Mouse (Mus musculus) limb, embryonic 14.5 days (tissue): ENCODE measurements around the gene Ret. TPM values are rescaled to one million over a fixed set of nuclear protein-coding genes. Genes with fewer than 3 reads are reported as not detected.

ENCODE experiments used
- ATAC-seq: fragments of 200-750 bp; cut with Nextera tagmentation; 2 replicates; pipeline ENCODE4 v1.8.0; 2017; ENCODE audit warnings: low read depth, moderate number of reproducible peaks, moderate TSS enrichment; ENCODE audit not compliant: low FRiP score
- DNase-seq: peaks from one replicate; pipeline ENCODE4 v3.0.0-alpha.2; 2015; ENCODE audit warnings: low spot score
- H3K27ac ChIP-seq: fragments of 300-500 bp; sonication (generic); replicated peaks from 2 replicates; pipeline ENCODE4 v1.5.1; 2014; ENCODE audit warnings: low read depth, mild to moderate bottlenecking, low read length, moderate library complexity, mixed read lengths
- H3K27me3 ChIP-seq: fragments of 300-500 bp; sonication (generic); 2 replicates; pipeline ENCODE4 v1.6.1; 2014; ENCODE audit warnings: low read length, mixed read lengths; ENCODE audit not compliant: control insufficient read depth, insufficient read depth
- H3K36me3 ChIP-seq: fragments of 300-500 bp; sonication (generic); 2 replicates; pipeline ENCODE4 v1.6.1; 2014; ENCODE audit warnings: mild to moderate bottlenecking, low read length, moderate library complexity, mixed read lengths; ENCODE audit not compliant: control insufficient read depth, insufficient read depth
- H3K4me1 ChIP-seq: fragments of 300-500 bp; sonication (generic); 2 replicates; pipeline ENCODE4 v1.6.1; 2014; ENCODE audit warnings: antibody characterized with exemption, low read length, mixed read lengths; ENCODE audit not compliant: control insufficient read depth, insufficient read depth
- H3K4me2 ChIP-seq: fragments of 300-500 bp; sonication (generic); replicated peaks from 2 replicates; pipeline ENCODE4 v1.6.1; 2014; ENCODE audit warnings: low read depth, mild to moderate bottlenecking, low read length, moderate library complexity; ENCODE audit not compliant: severe bottlenecking
- H3K4me3 ChIP-seq: fragments of 300-500 bp; sonication (generic); replicated peaks from 2 replicates; pipeline ENCODE4 v1.5.1; 2014; ENCODE audit warnings: low read length
- H3K9ac ChIP-seq: fragments of 300-500 bp; sonication (generic); 2 replicates; pipeline ENCODE4 v1.6.1; 2014; ENCODE audit warnings: mild to moderate bottlenecking, low read depth, low read length, moderate library complexity; ENCODE audit not compliant: severe bottlenecking
- H3K9me3 ChIP-seq: fragments of 300-500 bp; sonication (generic); 2 replicates; pipeline ENCODE4 v1.6.1; 2016; ENCODE audit warnings: low read length; ENCODE audit not compliant: control insufficient read depth
- POLR2A ChIP-seq: fragments of 200-500 bp; IDR thresholded peaks from 2 replicates; pipeline ENCODE4 v1.8.0; 2012; ENCODE audit warnings: inconsistent platforms, mild to moderate bottlenecking, moderate library complexity, borderline replicate concordance; ENCODE audit not compliant: insufficient read depth, insufficient read length; ENCODE audit errors: extremely low read depth
- WGBS: fragments of 180-500 bp; shearing (Covaris S2); extraction: QIAGEN DNeasy Blood & Tissue Kit; methylation state at CpG from one replicate; pipeline ENCODE4 v1.1.7; 2014; 5-methylcytosine and 5-hydroxymethylcytosine counted together
- polyA plus RNA-seq, 2 experiments: library from polyadenylated mRNA; depleted of rRNA in 1 of 2; stranded (reverse) in 1 of 2; unstranded in 1 of 2; fragments of >200 nt; fragmentation: Nextera tagmentation in 1 of 2; extraction: Ambion mirVana in 1 of 2; gene quantifications; 2 replicates each; pipeline versions ENCODE4 v1.2.1 to v1.2.3; 2012 to 2014

Gene Ret
- polyA plus RNA-seq, 2 experiments: 0.51 to 0.79 TPM

DNA sequence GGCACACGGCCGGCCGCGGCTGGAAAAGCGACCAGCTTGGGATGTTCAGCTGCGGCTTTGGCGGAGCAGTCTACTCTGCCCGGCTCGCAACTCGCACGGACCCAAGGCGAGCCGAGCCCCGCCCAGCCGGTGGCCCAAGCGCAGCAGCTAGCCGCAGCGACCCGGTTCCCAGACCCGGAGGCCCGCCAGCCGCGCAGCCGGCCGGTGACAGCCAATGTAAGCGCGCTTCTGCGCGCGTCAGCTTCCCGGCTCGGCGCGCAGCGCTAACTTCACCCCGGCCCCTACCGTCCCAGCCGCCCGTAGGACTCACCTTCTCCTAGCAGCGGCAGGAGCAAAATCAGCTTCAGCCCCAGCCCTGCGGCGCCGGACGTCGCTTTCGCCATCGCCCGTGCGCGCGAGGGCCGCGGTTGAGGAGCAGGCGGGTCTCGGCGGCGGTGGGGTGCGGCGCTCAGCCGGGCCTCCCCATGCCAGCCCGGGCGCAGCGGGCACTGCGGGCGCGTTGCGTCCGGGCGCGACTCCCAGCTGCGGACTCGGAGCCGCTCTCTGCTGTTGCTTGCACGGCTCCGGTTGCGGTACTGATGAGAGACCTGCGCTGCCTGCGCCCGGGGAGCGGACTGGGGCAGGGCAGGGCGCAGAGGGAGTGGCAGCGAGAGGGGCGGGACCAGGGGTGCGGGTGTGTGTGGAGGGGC is 623 bp downstream of the Ret start:
- under 1% methylated on average over 64 of the region's 84 CpGs for WGBS

DNA sequence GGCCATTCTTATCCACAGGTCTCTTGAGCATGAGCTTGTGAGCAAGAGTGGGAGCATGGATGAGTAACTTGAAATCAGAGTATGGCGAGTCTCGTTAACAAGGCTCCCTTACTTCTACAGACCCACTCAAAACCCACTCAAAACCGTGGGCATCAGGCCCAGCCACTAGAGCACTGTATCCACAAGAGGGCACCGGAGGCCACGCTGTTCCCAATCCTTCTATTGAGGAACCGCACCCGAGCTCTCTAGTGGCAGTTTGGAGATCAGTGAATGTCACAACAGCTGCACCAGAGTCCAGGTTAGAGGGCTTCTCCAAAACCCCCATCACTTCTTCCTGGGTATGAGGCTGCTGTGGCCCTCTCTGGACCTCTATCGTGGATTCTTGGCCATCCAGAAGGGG is 2.4 kb downstream of the Ret start:
- DNase-seq (peak; percentile 69), ATAC-seq (no peak; the same call in 1 of the 2 replicates)
- Histone ChIP-seq H3K27me3 (peaks cover 53% of the 10 kb centered on the region), H3K36me3 (no peaks in the 10 kb centered on the region), H3K4me1 (no peaks in the 10 kb centered on the region), H3K4me3 (no peak overlapping the region), H3K4me2 (no peak overlapping the region), H3K9me3 (no peaks in the 10 kb centered on the region), H3K27ac (no peak overlapping the region), H3K9ac (no peak overlapping the region)
- WGBS: 30% methylated on average over 8 of the region's 8 CpGs
- TF ChIP-seq POLR2A: no peak

More for the DNA sequence above, 623 bp downstream of the Ret start:
- DNase-seq: no peak
- H3K27me3 ChIP-seq: peaks cover 53% of the 10 kb centered on the region
- peak overlapping the region; percentile 100 for H3K4me2 ChIP-seq
- H3K36me3 ChIP-seq: no peaks in the 10 kb centered on the region
- no peaks in the 10 kb centered on the region for H3K9me3 ChIP-seq
- H3K4me1 ChIP-seq: no peaks in the 10 kb centered on the region
- peak overlapping the region; percentile 46; the same call in 1 of the 2 replicates for H3K9ac ChIP-seq
- no peak for TF ChIP-seq POLR2A
- H3K27ac ChIP-seq: no peak overlapping the region
- peak overlapping the region; percentile 60 for H3K4me3 ChIP-seq
- ATAC-seq: peak; percentile 62; the same call in 1 of the 2 replicates

DNA sequence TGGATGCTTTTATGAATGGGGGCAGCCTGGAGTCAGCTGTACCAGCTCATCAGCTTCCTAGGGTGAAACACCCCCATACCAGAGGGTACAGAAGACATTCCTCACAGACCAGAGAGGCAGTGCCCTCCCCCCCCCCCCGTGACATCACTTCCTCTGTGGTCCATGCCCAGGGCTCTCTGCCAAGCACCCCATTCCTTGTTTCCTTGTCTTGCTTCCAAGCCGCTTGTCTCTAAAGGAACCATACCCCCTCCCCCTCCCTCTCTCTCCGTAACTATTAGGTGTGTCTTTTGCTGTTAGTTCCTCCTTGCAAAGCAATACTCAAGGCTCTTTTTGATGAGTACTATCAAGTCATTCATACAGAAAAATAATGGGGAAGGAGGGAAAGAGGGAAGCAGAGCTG is 4.6 kb downstream of the Ret start:
- no peak for TF ChIP-seq POLR2A
- no peaks in the 10 kb centered on the region for H3K36me3 ChIP-seq
- no peak overlapping the region for H3K4me3 ChIP-seq
- ATAC-seq (no peak), DNase-seq (no peak)
- H3K27me3 ChIP-seq: peaks cover 37% of the 10 kb centered on the region
- WGBS: 47% methylated on average over 2 of the region's 3 CpGs
- H3K27ac ChIP-seq: no peak overlapping the region
- H3K9ac ChIP-seq: no peak overlapping the region
- no peak overlapping the region for H3K4me2 ChIP-seq
- no peaks in the 10 kb centered on the region for H3K9me3 ChIP-seq
- H3K4me1 ChIP-seq: no peaks in the 10 kb centered on the region

DNA sequence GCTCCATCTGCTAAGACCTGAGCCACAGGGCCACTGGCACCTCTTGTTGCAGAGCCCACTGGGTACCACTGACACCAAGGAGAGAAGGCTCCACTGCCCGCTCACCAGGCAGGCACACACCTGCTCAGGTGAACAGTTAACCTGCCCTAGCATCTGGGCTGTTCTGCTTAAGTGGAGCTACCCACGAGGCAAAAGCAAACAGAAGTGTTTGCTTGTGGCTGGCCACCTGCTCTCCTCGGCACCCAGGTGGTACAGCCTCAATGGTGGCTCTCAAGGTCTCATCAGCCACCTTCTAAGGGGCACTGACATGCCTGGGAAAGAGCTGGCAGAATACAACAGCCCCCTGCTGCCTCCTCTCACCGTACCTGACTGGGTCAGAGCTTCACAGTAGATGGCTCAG is 5.3 kb downstream of the Ret start:
- 63% methylated on average over 4 of the region's 4 CpGs for whole genome bisulfite sequencing
- no peak for TF ChIP-seq POLR2A
- H3K4me3 ChIP-seq: no peak overlapping the region
- peaks cover 30% of the 10 kb centered on the region for H3K27me3 ChIP-seq
- no peak overlapping the region for H3K4me2 ChIP-seq
- no peaks in the 10 kb centered on the region for H3K36me3 ChIP-seq
- H3K27ac ChIP-seq: no peak overlapping the region
- H3K9me3 ChIP-seq: no peaks in the 10 kb centered on the region
- DNase-seq: no peak
- no peak for ATAC-seq
- no peak overlapping the region for H3K9ac ChIP-seq
- no peaks in the 10 kb centered on the region for H3K4me1 ChIP-seq

DNA sequence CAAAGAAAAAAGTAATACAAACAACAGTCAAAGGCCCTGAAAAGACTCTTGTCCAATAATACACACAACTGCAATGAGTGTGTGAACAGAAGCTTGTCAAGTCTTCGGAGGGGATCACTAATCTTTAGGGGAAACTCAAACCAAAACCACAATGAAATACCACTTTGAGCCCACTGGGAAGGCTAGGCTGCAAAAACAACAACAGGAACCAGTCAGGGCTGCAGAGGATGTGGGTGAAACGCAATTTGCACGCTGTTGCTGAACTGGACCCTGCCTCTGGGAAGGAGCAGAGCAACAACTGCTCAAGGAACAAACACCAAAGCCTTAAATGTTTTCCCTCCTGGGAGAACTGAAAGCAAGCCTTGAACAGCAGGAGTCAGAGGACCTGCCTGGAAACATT is 7.8 kb downstream of the Ret start:
- no peak overlapping the region for H3K4me2 ChIP-seq
- H3K9me3 ChIP-seq: no peaks in the 10 kb centered on the region
- 50% methylated on average over 3 of the region's 3 CpGs for WGBS
- H3K4me3 ChIP-seq: no peak overlapping the region
- ATAC-seq (no peak), DNase-seq (no peak)
- no peak for TF ChIP-seq POLR2A
- H3K36me3 ChIP-seq: no peaks in the 10 kb centered on the region
- no peak overlapping the region for H3K9ac ChIP-seq
- no peaks in the 10 kb centered on the region for H3K4me1 ChIP-seq
- H3K27me3 ChIP-seq: peaks cover 6% of the 10 kb centered on the region; the same call in 1 of the 2 replicates
- H3K27ac ChIP-seq: no peak overlapping the region

DNA sequence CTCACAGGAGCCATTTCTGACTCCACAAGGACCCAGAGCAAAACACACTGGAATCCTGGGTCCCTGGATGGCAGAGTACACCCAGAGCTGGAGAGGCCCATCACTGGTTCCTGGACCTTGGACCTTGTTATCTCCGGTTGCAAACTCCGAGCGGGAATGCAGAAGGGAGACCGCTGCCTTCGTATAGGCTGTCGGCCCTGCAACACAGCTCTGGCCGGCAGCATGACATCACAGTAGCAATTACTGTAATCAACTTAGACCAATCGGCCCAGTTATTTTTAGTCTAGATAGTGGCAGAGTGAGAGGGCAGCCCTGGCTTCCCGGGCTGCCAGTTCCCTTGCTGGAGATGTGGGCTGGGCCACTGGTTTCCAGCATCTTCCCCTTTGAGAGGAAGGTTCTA is 8.9 kb downstream of the Ret start:
- Histone ChIP-seq H3K27ac (no peak overlapping the region), H3K27me3 (0 out of 2 replicates have a peak, but pooled peaks cover under 1% of the 10 kb centered on the region), H3K4me1 (no peaks in the 10 kb centered on the region), H3K36me3 (no peaks in the 10 kb centered on the region), H3K9me3 (no peaks in the 10 kb centered on the region), H3K4me2 (no peak overlapping the region), H3K9ac (no peak overlapping the region), H3K4me3 (no peak overlapping the region)
- WGBS: 76% methylated on average over 9 of the region's 9 CpGs
- no peak for ATAC-seq
- no peak for TF ChIP-seq POLR2A
- no peak for DNase-seq
